Mouse (Mus musculus) intestine, postnatal 0 days (tissue): ENCODE results near the gene Ccdc105. TPM values are rescaled to one million over a fixed set of nuclear protein-coding genes. Genes with fewer than 3 reads are reported as not detected.

Experiments used
- ATAC-seq: fragments of 200-750 bp; cut with Nextera tagmentation; 2 replicates; pipeline ENCODE4 v1.8.0; 2017; ENCODE audit warnings: mild to moderate bottlenecking, moderate TSS enrichment, moderate library complexity
- H3K27ac ChIP-seq: fragments of 300-500 bp; sonication (generic); 2 replicates; pipeline ENCODE4 v1.5.1; 2014; ENCODE audit warnings: mild to moderate bottlenecking, low read depth, low read length, moderate library complexity
- H3K27me3 ChIP-seq: fragments of 300-500 bp; sonication (generic); replicated peaks from 2 replicates; pipeline ENCODE4 v1.6.1; 2014; ENCODE audit warnings: low read length, mixed read lengths; ENCODE audit not compliant: control insufficient read depth, insufficient read depth
- H3K36me3 ChIP-seq: fragments of 300-500 bp; sonication (generic); 2 replicates; pipeline ENCODE4 v1.6.1; 2014; ENCODE audit warnings: mild to moderate bottlenecking, moderate library complexity; ENCODE audit not compliant: control insufficient read depth, insufficient read depth
- H3K4me1 ChIP-seq: fragments of 300-500 bp; sonication (generic); replicated peaks from 2 replicates; pipeline ENCODE4 v1.6.1; 2014; ENCODE audit warnings: antibody characterized with exemption, low read length, mixed read lengths; ENCODE audit not compliant: control insufficient read depth, insufficient read depth
- H3K4me2 ChIP-seq: fragments of 300-500 bp; sonication (generic); replicated peaks from 2 replicates; pipeline ENCODE4 v1.6.1; 2014; ENCODE audit warnings: low read depth, mild to moderate bottlenecking, moderate library complexity
- H3K4me3 ChIP-seq: fragments of 300-500 bp; sonication (generic); 2 replicates; pipeline ENCODE4 v1.5.1; 2014; ENCODE audit warnings: low read depth, low read length
- H3K9ac ChIP-seq: fragments of 300-500 bp; sonication (generic); 2 replicates; pipeline ENCODE4 v1.6.1; 2014; ENCODE audit warnings: mild to moderate bottlenecking, low read depth, low read length
- H3K9me3 ChIP-seq: fragments of 300-500 bp; sonication (generic); 2 replicates; pipeline ENCODE4 v1.6.1; 2016; ENCODE audit warnings: mixed run types; ENCODE audit not compliant: control insufficient read depth
- CTCF ChIP-seq: sonication (generic); IDR thresholded peaks from 2 replicates; pipeline ENCODE4 v1.5.1; 2016; ENCODE audit warnings: low read depth, mild to moderate bottlenecking, control low read depth, antibody characterized with exemption, moderate library complexity
- WGBS: fragments of 180-500 bp; shearing (Covaris S2); extraction: QIAGEN DNeasy Blood & Tissue Kit; methylation state at CpG from one replicate; pipeline ENCODE4 v1.1.7; 2014; 5-methylcytosine and 5-hydroxymethylcytosine counted together
- polyA plus RNA-seq: library from polyadenylated mRNA; unstranded; fragments of >200 nt; fragmentation: Nextera tagmentation; extraction: Ambion mirVana; gene quantifications from 2 replicates; pipeline ENCODE4 v1.2.1, GENCODE M21; 2015

Ccdc105 gene
- polyA plus RNA-seq, 1 experiment from 2014 or later, result not detected

GRCm38 (mm10) chr10:78745453-78746232 is 7.2 kb downstream of the Ccdc105 start:
- Histone ChIP-seq H3K4me1 (no peaks in the 10 kb centered on the region), H3K4me2 (no peak overlapping the region), H3K27me3 (no peaks in the 10 kb centered on the region), H3K9ac (no peak overlapping the region), H3K36me3 (no peaks in the 10 kb centered on the region), H3K9me3 (no peaks in the 10 kb centered on the region), H3K4me3 (no peak overlapping the region), H3K27ac (no peak overlapping the region)
- ATAC-seq, result no peak
- WGBS, result 48% methylated on average over 4 of the region's 4 CpGs
- peak; percentile 55 for TF ChIP-seq CTCF

- Histone ChIP-seq H3K27ac (no peak overlapping the region), H3K4me3 (no peak overlapping the region), H3K9ac (no peak overlapping the region), H3K27me3 (no peaks in the 10 kb centered on the region), H3K36me3 (no peaks in the 10 kb centered on the region), H3K4me1 (no peaks in the 10 kb centered on the region), H3K9me3 (no peaks in the 10 kb centered on the region), H3K4me2 (no peak overlapping the region)
- no peak for ATAC-seq
- TF ChIP-seq CTCF, result peak; percentile 51
Observed at GRCm38 (mm10) chr10:78743721-78744120, 9.1 kb downstream of the Ccdc105 start.

GRCm38 (mm10) chr10:78739821-78740220 is 13.0 kb downstream of the Ccdc105 start:
- no peaks in the 10 kb centered on the region for H3K27me3 ChIP-seq
- TF ChIP-seq CTCF, result no peak
- no peak overlapping the region for H3K4me2 ChIP-seq
- H3K36me3 ChIP-seq, result no peaks in the 10 kb centered on the region
- WGBS, result 74% methylated on average over 4 of the region's 4 CpGs
- no peaks in the 10 kb centered on the region for H3K9me3 ChIP-seq
- H3K4me1 ChIP-seq, result no peaks in the 10 kb centered on the region
- ATAC-seq, result no peak
- no peak overlapping the region for H3K9ac ChIP-seq
- no peak overlapping the region for H3K27ac ChIP-seq
- H3K4me3 ChIP-seq, result no peak overlapping the region

GRCm38 (mm10) chr10:78727876-78728275 is 25.0 kb downstream of the Ccdc105 start:
- H3K9ac ChIP-seq, result no peak overlapping the region
- no peak overlapping the region for H3K27ac ChIP-seq
- no peak overlapping the region for H3K4me3 ChIP-seq
- no peak for TF ChIP-seq CTCF
- no peaks in the 10 kb centered on the region for H3K9me3 ChIP-seq
- H3K36me3 ChIP-seq, result no peaks in the 10 kb centered on the region
- 87% methylated on average over 5 of the region's 5 CpGs for WGBS
- H3K27me3 ChIP-seq, result no peaks in the 10 kb centered on the region
- ATAC-seq, result no peak
- H3K4me2 ChIP-seq, result no peak overlapping the region
- H3K4me1 ChIP-seq, result no peaks in the 10 kb centered on the region

GRCm38 (mm10) chr10:78727035-78727434 is 25.8 kb downstream of the Ccdc105 start:
- Histone ChIP-seq H3K36me3 (no peaks in the 10 kb centered on the region), H3K27me3 (no peaks in the 10 kb centered on the region), H3K27ac (no peak overlapping the region), H3K9me3 (no peaks in the 10 kb centered on the region), H3K9ac (no peak overlapping the region), H3K4me1 (no peaks in the 10 kb centered on the region), H3K4me2 (no peak overlapping the region), H3K4me3 (no peak overlapping the region)
- TF ChIP-seq CTCF, result no peak
- 62% methylated on average over 3 of the region's 3 CpGs for WGBS
- no peak for ATAC-seq

- 43% methylated on average over 2 of the region's 2 CpGs for WGBS
- Histone ChIP-seq H3K4me2 (no peak overlapping the region), H3K9me3 (no peaks in the 10 kb centered on the region), H3K9ac (no peak overlapping the region), H3K36me3 (no peaks in the 10 kb centered on the region), H3K27me3 (no peaks in the 10 kb centered on the region), H3K4me3 (no peak overlapping the region), H3K27ac (no peak overlapping the region), H3K4me1 (no peaks in the 10 kb centered on the region)
- no peak for ATAC-seq
- no peak for TF ChIP-seq CTCF
Observed at GRCm38 (mm10) chr10:78723416-78723815, 29.4 kb downstream of the Ccdc105 start.

GRCm38 (mm10) chr10:78722654-78723053 is 30.2 kb downstream of the Ccdc105 start:
- H3K36me3 ChIP-seq, result no peaks in the 10 kb centered on the region
- no peak overlapping the region for H3K9ac ChIP-seq
- H3K27ac ChIP-seq, result no peak overlapping the region
- no peaks in the 10 kb centered on the region for H3K9me3 ChIP-seq
- no peak overlapping the region for H3K4me2 ChIP-seq
- no peak overlapping the region for H3K4me3 ChIP-seq
- no peaks in the 10 kb centered on the region for H3K27me3 ChIP-seq
- WGBS, result 70% methylated on average over 2 of the region's 2 CpGs
- no peaks in the 10 kb centered on the region for H3K4me1 ChIP-seq
- no peak for ATAC-seq
- TF ChIP-seq CTCF, result no peak
